Mouse (Mus musculus) stomach, embryonic 15.5 days (tissue): ENCODE measurements around the gene Ormdl1. TPM values are rescaled to one million over a fixed set of nuclear protein-coding genes. Genes with fewer than 3 reads are reported as not detected.
"Not testable (repeated sequence)": the region's sequence is repeated elsewhere in the genome, so short reads cannot be mapped to it uniquely, and the experiment has no call there.

Source experiments
- ATAC-seq: fragments of 200-750 bp; cut with Nextera tagmentation; 2 replicates; pipeline ENCODE4 v1.8.0; 2017; ENCODE audit warnings: low read depth, moderate number of reproducible peaks, moderate TSS enrichment; ENCODE audit not compliant: insufficient read depth, low FRiP score
- H3K27ac ChIP-seq: fragments of 300-500 bp; sonication (generic); 2 replicates; pipeline ENCODE4 v1.5.1; 2015; ENCODE audit warnings: mild to moderate bottlenecking, inconsistent platforms
- H3K27me3 ChIP-seq: fragments of 300-500 bp; sonication (generic); replicated peaks from 2 replicates; pipeline ENCODE4 v1.6.1; 2015; ENCODE audit warnings: inconsistent platforms
- H3K36me3 ChIP-seq: fragments of 300-500 bp; sonication (generic); 2 replicates; pipeline ENCODE4 v1.6.1; 2015; ENCODE audit warnings: inconsistent platforms
- H3K4me1 ChIP-seq: fragments of 300-500 bp; sonication (generic); 2 replicates; pipeline ENCODE4 v1.6.1; 2015; ENCODE audit warnings: inconsistent platforms
- H3K4me2 ChIP-seq: fragments of 300-500 bp; sonication (generic); 2 replicates; pipeline ENCODE4 v1.6.1; 2015; ENCODE audit warnings: mild to moderate bottlenecking, inconsistent platforms
- H3K4me3 ChIP-seq: fragments of 300-500 bp; sonication (generic); replicated peaks from 2 replicates; pipeline ENCODE4 v1.5.1; 2015; ENCODE audit warnings: inconsistent platforms
- H3K9ac ChIP-seq: fragments of 300-500 bp; sonication (generic); 2 replicates; pipeline ENCODE4 v1.6.1; 2015; ENCODE audit warnings: inconsistent platforms
- H3K9me3 ChIP-seq: fragments of 300-500 bp; sonication (generic); 2 replicates; pipeline ENCODE4 v1.6.1; 2016; ENCODE audit warnings: inconsistent platforms
- WGBS: fragments of 180-500 bp; shearing (Covaris S2); methylation state at CpG from one replicate; pipeline ENCODE4 v1.1.7; 2015; 5-methylcytosine and 5-hydroxymethylcytosine counted together
- polyA plus RNA-seq: library from polyadenylated mRNA; unstranded; fragments of >200 nt; fragmentation: Nextera tagmentation; extraction: Ambion mirVana; gene quantifications from 2 replicates; pipeline ENCODE4 v1.2.1, GENCODE M21; 2015

Ormdl1 gene
- polyA plus RNA-seq, result 45.4 and 48.4 TPM in 2 replicates

GRCm38 (mm10) chr1:53296581-53297383 is at the start of gene Ormdl1, which contains the start of the genes Pms1 and Gm28778:
Gene Ormdl1, plus strand, starts transcription at chr1:53297095.
Gene Pms1, minus strand, starts transcription at chr1:53297018.
Gene Gm28778, plus strand, starts transcription at chr1:53297111.
- under 1% methylated on average over 66 of the region's 66 CpGs for WGBS
- Histone ChIP-seq H3K27ac (peak within 1 kb of the TSS; percentile 88), H3K4me2 (peak within 1 kb of the TSS; percentile 61), H3K27me3 (no peaks in the 10 kb centered on the region), H3K9me3 (no peaks in the 10 kb centered on the region), H3K9ac (peak within 1 kb of the TSS; percentile 78), H3K36me3 (no peaks in the 10 kb centered on the region), H3K4me3 (peak within 1 kb of the TSS; percentile 90), H3K4me1 (no peaks in the 10 kb centered on the region)
- peak; percentile 98 for ATAC-seq

- ATAC-seq, result not testable (repeated sequence)
These were observed 31.8 kb upstream of the Ormdl1 start for GRCm38 (mm10) chr1:53264958-53265612.

GRCm38 (mm10) chr1:53269901-53270300 is 27.0 kb upstream of the Ormdl1 start:
- no peak overlapping the region for H3K9ac ChIP-seq

More at GRCm38 (mm10) chr1:53264958-53265612, 31.8 kb upstream of the Ormdl1 start:
- H3K4me3 ChIP-seq, H3K27ac ChIP-seq, H3K27me3 ChIP-seq, H3K4me1 ChIP-seq, H3K9ac ChIP-seq, H3K4me2 ChIP-seq, H3K9me3 ChIP-seq, H3K36me3 ChIP-seq: not testable (repeated sequence)

DNA sequence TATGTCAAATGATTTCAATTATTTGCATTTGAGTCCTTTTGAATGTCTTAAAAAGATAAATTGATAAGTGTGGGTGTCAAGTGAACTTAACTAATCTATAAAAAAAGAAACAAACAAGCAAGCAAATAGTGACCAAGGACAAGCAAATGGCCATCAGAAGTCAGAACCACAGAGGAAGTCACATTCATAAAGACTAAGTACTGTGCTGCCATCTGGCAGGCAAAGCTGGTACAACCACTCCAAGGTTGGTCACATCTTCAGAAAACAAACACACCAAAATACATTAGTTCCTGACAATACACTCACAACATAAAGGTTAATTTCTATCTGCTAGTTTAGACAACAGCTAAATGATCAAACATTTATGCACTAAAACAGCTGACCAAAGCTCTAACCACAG is 24.2 kb upstream of the Ormdl1 start:
- ATAC-seq, result no peak
- no peak overlapping the region for H3K4me2 ChIP-seq
- H3K4me1 ChIP-seq, result no peaks in the 10 kb centered on the region
- no peaks in the 10 kb centered on the region for H3K36me3 ChIP-seq
- H3K9me3 ChIP-seq, result no peaks in the 10 kb centered on the region
- H3K27ac ChIP-seq, result no peak overlapping the region
- H3K27me3 ChIP-seq, result no peaks in the 10 kb centered on the region
- no peak overlapping the region for H3K4me3 ChIP-seq
- no peak overlapping the region for H3K9ac ChIP-seq

More at GRCm38 (mm10) chr1:53269901-53270300, 27.0 kb upstream of the Ormdl1 start:
- no peaks in the 10 kb centered on the region for H3K9me3 ChIP-seq
- no peaks in the 10 kb centered on the region for H3K4me1 ChIP-seq
- ATAC-seq, result no peak
- H3K27me3 ChIP-seq, result no peaks in the 10 kb centered on the region
- H3K36me3 ChIP-seq, result 0 out of 2 replicates have a peak, but pooled peaks cover 3% of the 10 kb centered on the region
- H3K4me3 ChIP-seq, result no peak overlapping the region
- H3K4me2 ChIP-seq, result no peak overlapping the region
- WGBS, result 80% methylated on average over 3 of the region's 3 CpGs
- H3K27ac ChIP-seq, result no peak overlapping the region

GRCm38 (mm10) chr1:53291197-53291596 is 5.7 kb upstream of the Ormdl1 start:
- Histone ChIP-seq H3K9me3 (no peaks in the 10 kb centered on the region), H3K27me3 (no peaks in the 10 kb centered on the region), H3K4me3 (no peak overlapping the region), H3K36me3 (no peaks in the 10 kb centered on the region), H3K9ac (no peak overlapping the region), H3K27ac (no peak overlapping the region), H3K4me2 (no peak overlapping the region), H3K4me1 (no peaks in the 10 kb centered on the region)
- no peak for ATAC-seq
- WGBS, result 75% methylated on average over 3 of the region's 3 CpGs

GRCm38 (mm10) chr1:53300506-53300905 is 3.6 kb downstream of the Ormdl1 start:
- Histone ChIP-seq H3K4me2 (no peak overlapping the region), H3K9ac (no peak overlapping the region), H3K36me3 (no peaks in the 10 kb centered on the region), H3K27ac (no peak overlapping the region), H3K9me3 (no peaks in the 10 kb centered on the region), H3K4me3 (no peak overlapping the region), H3K4me1 (no peaks in the 10 kb centered on the region), H3K27me3 (no peaks in the 10 kb centered on the region)
- 82% methylated on average over 4 of the region's 4 CpGs for WGBS
- ATAC-seq, result no peak

DNA sequence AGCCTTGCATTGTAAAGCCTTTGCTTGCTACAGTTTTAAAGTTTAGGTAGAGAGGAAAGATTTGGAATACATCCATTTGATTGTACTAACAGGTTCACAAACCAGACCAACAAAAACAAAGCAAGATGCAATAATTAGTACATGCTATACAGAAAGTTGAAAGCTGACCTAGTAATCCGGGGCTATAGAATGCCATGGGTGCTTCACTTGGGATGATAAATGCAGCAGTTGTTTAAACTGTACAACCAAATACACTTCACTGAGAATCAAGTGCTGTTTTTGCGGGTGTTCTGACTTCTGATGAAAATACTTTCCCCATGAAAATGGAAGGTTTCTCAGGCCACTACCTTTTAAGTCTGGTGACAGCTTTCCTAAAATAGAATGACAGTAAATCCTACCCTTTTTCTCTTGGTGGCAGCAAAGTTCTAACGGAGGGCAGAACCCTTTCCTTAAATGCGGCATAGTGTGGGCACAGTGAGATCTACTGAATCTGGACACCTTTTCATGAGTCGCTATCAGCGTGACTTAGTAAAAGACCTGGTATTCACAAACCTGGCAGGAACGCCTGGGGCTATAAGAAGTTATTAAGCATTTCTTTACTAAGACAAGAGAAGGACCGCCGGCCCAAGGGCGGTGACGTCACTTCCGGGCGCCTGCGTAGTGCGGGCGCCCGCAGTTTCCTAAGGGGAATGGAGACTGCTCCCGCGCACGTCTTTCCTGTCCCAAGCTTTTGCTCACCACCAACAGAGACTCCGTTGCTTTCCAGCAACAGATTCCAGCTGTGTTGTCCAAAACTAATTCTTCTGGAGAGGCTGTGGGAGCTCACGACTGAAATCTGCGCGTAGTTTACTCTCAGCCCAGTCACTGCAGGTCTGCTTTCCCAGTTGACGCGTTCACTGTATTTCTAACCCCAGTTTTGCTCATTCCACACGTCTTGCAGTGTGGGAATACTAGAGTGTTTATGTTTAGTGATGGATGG is 16.4 kb downstream of the Ormdl1 start, which contains the start of gene Osgepl1:
Gene Osgepl1, plus strand, starts transcription at position 636 of the 979 bp plus-strand sequence.
- no peaks in the 10 kb centered on the region for H3K9me3 ChIP-seq
- 2% methylated on average over 27 of the region's 27 CpGs for WGBS
- peak within 1 kb of the TSS; percentile 90 for H3K27ac ChIP-seq
- H3K4me3 ChIP-seq, result peak within 1 kb of the TSS; percentile 62
- H3K36me3 ChIP-seq, result no peaks in the 10 kb centered on the region; the same call in 1 of the 2 replicates
- H3K9ac ChIP-seq, result peak within 1 kb of the TSS; percentile 52
- peak within 1 kb of the TSS; percentile 60 for H3K4me2 ChIP-seq
- H3K27me3 ChIP-seq, result no peaks in the 10 kb centered on the region
- H3K4me1 ChIP-seq, result no peaks in the 10 kb centered on the region; the same call in 1 of the 2 replicates
- peak; percentile 96 for ATAC-seq

GRCm38 (mm10) chr1:53321662-53322344 is 24.9 kb downstream of the Ormdl1 start:
- no peaks in the 10 kb centered on the region for H3K4me1 ChIP-seq
- no peak overlapping the region for H3K4me3 ChIP-seq
- 93% methylated on average over 4 of the region's 4 CpGs for WGBS
- H3K27me3 ChIP-seq, result no peaks in the 10 kb centered on the region
- H3K9ac ChIP-seq, result no peak overlapping the region
- no peak overlapping the region for H3K27ac ChIP-seq
- no peak overlapping the region for H3K4me2 ChIP-seq
- H3K36me3 ChIP-seq, result no peaks in the 10 kb centered on the region; the same call in 1 of the 2 replicates
- ATAC-seq, result no peak
- H3K9me3 ChIP-seq, result no peaks in the 10 kb centered on the region

- Histone ChIP-seq H3K9me3 (no peaks in the 10 kb centered on the region), H3K36me3 (no peaks in the 10 kb centered on the region), H3K9ac (no peak overlapping the region), H3K4me1 (no peaks in the 10 kb centered on the region), H3K4me3 (no peak overlapping the region), H3K27me3 (no peaks in the 10 kb centered on the region), H3K4me2 (no peak overlapping the region), H3K27ac (no peak overlapping the region)
- WGBS, result 92% methylated on average over 5 of the region's 5 CpGs
- no peak for ATAC-seq
These were observed 26.4 kb downstream of the Ormdl1 start for GRCm38 (mm10) chr1:53323254-53323653.

- Histone ChIP-seq H3K9me3 (no peaks in the 10 kb centered on the region), H3K36me3 (no peaks in the 10 kb centered on the region), H3K4me2 (no peak overlapping the region), H3K27ac (no peak overlapping the region), H3K9ac (no peak overlapping the region), H3K4me1 (no peaks in the 10 kb centered on the region), H3K27me3 (no peaks in the 10 kb centered on the region), H3K4me3 (no peak overlapping the region)
- 88% methylated on average over 1 of the region's 1 CpGs for WGBS
- ATAC-seq, result no peak
These were observed 27.4 kb downstream of the Ormdl1 start for GRCm38 (mm10) chr1:53324277-53324676.
